Mouse (Mus musculus) olfactory bulb, adult 2 months (tissue): ENCODE measurements at regions not wholly inside any gene's neighbourhood (a gene's known extent, or its start where the extent isn't known, plus 50 kb on each side); places are given as distances from the start of the nearest gene placed in this dataset.

ENCODE experiments used
- H3K27ac ChIP-seq: fragments of 200-500 bp; 2 replicates; pipeline ENCODE4 v1.5.1; 2012; ENCODE audit warnings: low read depth, low read length; ENCODE audit not compliant: insufficient read depth
- H3K4me1 ChIP-seq: fragments of 200-500 bp; 2 replicates; pipeline ENCODE4 v1.6.1; 2012; ENCODE audit warnings: low read length; ENCODE audit not compliant: control insufficient read depth, insufficient read depth
- H3K4me3 ChIP-seq: fragments of 200-500 bp; 2 replicates; pipeline ENCODE4 v1.5.1; 2012; ENCODE audit warnings: mild to moderate bottlenecking, low read depth, low read length, moderate library complexity; ENCODE audit not compliant: insufficient read depth
- CTCF ChIP-seq: fragments of 200-500 bp; IDR thresholded peaks from 2 replicates; pipeline ENCODE4 v1.5.1; 2012; ENCODE audit warnings: low read depth, mild to moderate bottlenecking, low read length, moderate library complexity; ENCODE audit not compliant: insufficient read depth
- POLR2A ChIP-seq: fragments of 200-500 bp; IDR thresholded peaks from 2 replicates; pipeline ENCODE4 v1.6.1; 2012; ENCODE audit warnings: mild to moderate bottlenecking, low read depth, low read length, moderate library complexity; ENCODE audit not compliant: insufficient read depth
- WGBS: fragments of 180-500 bp; shearing (Covaris S2); methylation state at CpG from one replicate; pipeline ENCODE4 v1.1.7; 2018; 5-methylcytosine and 5-hydroxymethylcytosine counted together

DNA sequence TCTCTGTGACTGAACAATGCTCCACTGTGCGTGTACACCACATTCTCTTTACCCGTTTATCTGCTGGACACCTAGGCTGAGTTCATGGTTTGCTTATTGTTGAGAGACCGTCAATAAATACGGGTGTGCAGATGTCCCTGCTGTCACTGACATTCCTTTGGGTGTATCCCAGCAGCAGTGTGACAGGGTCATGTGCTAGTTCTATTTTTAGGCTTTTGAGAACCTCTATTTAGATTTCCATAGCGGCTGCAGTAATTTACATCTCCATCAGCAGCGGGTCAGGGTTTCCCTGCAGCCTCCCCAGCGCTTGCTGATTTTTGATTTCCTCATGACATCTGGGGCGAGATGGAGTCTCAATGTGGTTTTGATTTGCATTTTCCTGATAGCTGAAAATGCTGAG lies 162.1 kb upstream of the Klf14 start:
- 40% methylated on average over 8 of the region's 8 CpGs for WGBS
- peaks cover 26% of the 10 kb centered on the region for H3K4me1 ChIP-seq
- H3K4me3 ChIP-seq: no peak overlapping the region
- TF ChIP-seq POLR2A: no peak
- TF ChIP-seq CTCF: no peak
- H3K27ac ChIP-seq: no peak overlapping the region

DNA sequence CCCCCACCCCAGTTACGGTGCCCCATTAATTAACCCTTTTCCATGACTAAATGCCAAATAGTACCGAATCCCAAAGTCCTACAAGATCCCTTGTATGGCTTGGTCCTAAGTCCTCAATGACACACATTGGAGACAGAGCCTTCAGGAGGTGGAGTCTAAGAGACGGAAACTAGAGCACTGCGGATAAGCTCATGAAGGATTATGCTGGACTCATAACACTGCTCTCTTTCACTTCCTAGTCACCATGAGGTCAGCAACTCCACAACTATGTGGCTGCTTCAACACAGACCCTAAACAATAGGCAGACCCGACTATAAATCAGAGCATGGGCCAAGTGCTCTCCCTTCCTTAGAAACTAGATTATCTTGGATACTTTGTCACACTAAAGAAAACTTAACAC lies 164.0 kb upstream of the Klf14 start:
- peaks cover 20% of the 10 kb centered on the region for H3K4me1 ChIP-seq
- TF ChIP-seq POLR2A: no peak
- H3K27ac ChIP-seq: no peak overlapping the region
- no peak overlapping the region for H3K4me3 ChIP-seq
- WGBS: 73% methylated on average over 5 of the region's 5 CpGs

DNA sequence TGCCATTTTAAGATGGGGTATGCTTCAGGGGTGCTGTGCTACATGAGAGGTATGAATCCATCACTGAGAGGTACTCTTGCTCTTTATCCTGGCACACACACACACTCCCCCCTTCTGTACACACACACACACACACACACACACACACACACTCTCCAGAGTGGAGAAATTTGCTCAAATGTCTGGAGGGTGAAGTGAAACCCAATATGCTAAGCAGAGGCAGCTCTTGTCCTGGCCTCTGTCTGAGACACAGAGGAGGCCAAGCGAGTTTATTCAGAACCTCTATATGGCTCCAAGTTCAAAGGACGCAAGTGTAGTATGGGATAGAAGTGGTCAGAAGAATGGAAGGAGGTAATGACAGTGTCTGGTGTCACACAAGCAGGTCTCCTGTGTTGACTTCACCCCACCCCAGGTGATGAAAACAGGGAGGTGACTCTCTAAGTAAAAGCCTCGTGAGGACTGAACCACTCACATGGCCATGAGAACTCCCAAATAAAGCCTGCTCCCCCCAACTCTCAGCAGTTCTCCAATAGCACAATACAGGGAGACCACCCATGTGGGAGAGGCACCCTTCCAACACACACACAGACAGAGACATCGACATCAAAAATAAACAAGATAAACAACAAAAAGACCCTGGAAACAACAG lies 164.6 kb upstream of the Klf14 start:
- 61% methylated on average over 4 of the region's 4 CpGs for WGBS
- Histone ChIP-seq H3K27ac (no peak overlapping the region), H3K4me3 (no peak overlapping the region), H3K4me1 (peaks cover 20% of the 10 kb centered on the region)
- TF ChIP-seq POLR2A: no peak
- TF ChIP-seq CTCF: no peak

GRCm38 (mm10) chr6:31124076-31124475 lies 165.2 kb upstream of the Klf14 start:
- H3K4me1 ChIP-seq: peaks cover 20% of the 10 kb centered on the region
- no peak overlapping the region for H3K27ac ChIP-seq
- H3K4me3 ChIP-seq: no peak overlapping the region
- WGBS: 62% methylated on average over 6 of the region's 6 CpGs
- TF ChIP-seq POLR2A (no peak), CTCF (no peak)

GRCm38 (mm10) chr6:31124872-31125271 lies 166.0 kb upstream of the Klf14 start:
- Histone ChIP-seq H3K4me3 (no peak overlapping the region), H3K27ac (no peak overlapping the region), H3K4me1 (peaks cover 16% of the 10 kb centered on the region)
- whole genome bisulfite sequencing: 96% methylated on average over 4 of the region's 4 CpGs
- TF ChIP-seq CTCF (no peak), POLR2A (no peak)

- no peak for TF ChIP-seq POLR2A
- H3K4me3 ChIP-seq: no peak overlapping the region
- H3K27ac ChIP-seq: no peak overlapping the region
- peaks cover 18% of the 10 kb centered on the region for H3K4me1 ChIP-seq
- WGBS: 65% methylated on average over 19 of the region's 19 CpGs
Observed at GRCm38 (mm10) chr6:31125328-31126118, 166.6 kb upstream of the Klf14 start.

DNA sequence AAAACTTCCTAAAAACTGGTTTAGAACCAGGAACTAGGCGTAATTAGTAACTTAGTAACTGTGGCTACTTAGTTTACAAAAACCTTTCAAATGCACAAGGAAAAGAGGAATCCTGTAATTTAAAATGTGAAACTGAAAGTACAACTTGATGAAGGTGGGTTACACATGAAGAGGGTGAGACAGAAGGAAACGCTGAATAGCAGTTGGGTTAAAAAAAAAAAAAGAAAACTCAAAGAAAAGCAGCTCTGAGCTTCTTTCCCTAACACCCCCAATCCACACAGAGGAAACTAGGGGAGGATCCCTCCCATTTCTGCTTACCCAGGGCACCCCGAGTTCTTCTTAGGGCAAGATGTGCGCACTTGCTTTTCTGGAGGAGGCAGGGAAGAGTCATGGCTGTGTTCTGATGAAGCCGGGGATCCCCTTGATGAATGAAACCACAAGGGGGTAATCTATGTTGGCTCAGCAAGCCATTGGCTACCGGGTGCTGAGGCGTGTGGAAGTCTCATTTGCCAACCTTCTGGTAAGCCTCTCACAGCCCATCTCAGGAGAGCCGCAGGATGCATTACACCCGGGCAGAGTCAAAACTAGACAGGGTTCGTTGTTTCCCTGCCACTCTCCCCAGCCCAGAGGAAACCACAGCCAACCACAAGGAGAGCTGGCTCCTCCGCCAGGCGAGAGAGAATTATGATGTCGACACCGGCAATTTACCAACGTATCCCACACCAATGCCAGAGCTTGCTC lies 167.4 kb upstream of the Klf14 start:
- H3K4me3 ChIP-seq: no peak overlapping the region
- peaks cover 16% of the 10 kb centered on the region for H3K4me1 ChIP-seq
- 33% methylated on average over 15 of the region's 15 CpGs for WGBS
- TF ChIP-seq POLR2A (no peak), CTCF (no peak)
- no peak overlapping the region for H3K27ac ChIP-seq

GRCm38 (mm10) chr6:31129170-31129569 lies 170.3 kb upstream of the Klf14 start:
- Histone ChIP-seq H3K4me1 (peaks cover 22% of the 10 kb centered on the region), H3K4me3 (no peak overlapping the region), H3K27ac (no peak overlapping the region)
- TF ChIP-seq POLR2A: no peak
- no peak for TF ChIP-seq CTCF
- 82% methylated on average over 7 of the region's 7 CpGs for WGBS

DNA sequence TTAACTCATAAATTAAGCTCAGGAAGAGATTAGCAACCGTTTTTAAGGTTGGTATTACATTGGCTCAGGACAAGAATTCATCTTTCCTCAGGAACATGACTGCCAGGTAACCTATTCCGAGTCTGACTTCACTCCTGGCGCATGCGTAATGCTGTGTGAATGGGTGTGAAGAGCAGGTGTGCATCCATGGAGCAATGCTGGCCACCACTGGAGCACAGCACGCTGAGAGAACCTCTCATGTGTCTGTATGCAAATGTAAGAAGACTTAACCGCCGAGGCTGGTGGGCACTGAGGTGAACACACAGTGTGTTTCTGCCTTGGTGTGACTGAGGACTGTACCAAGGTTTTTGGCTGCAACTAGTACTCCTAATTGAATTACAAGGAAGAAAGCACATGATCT lies 171.1 kb upstream of the Klf14 start:
- TF ChIP-seq CTCF: no peak
- TF ChIP-seq POLR2A: no peak
- Histone ChIP-seq H3K4me3 (no peak overlapping the region), H3K4me1 (peaks cover 25% of the 10 kb centered on the region), H3K27ac (no peak overlapping the region)
- 84% methylated on average over 7 of the region's 7 CpGs for WGBS
